Mouse (Mus musculus): Measurements from ENCODE around the gene Pyurf.
A peak's percentile ranks its signal among the peaks of the same experiment; 100 is the strongest.

Pyurf gene

DNA sequence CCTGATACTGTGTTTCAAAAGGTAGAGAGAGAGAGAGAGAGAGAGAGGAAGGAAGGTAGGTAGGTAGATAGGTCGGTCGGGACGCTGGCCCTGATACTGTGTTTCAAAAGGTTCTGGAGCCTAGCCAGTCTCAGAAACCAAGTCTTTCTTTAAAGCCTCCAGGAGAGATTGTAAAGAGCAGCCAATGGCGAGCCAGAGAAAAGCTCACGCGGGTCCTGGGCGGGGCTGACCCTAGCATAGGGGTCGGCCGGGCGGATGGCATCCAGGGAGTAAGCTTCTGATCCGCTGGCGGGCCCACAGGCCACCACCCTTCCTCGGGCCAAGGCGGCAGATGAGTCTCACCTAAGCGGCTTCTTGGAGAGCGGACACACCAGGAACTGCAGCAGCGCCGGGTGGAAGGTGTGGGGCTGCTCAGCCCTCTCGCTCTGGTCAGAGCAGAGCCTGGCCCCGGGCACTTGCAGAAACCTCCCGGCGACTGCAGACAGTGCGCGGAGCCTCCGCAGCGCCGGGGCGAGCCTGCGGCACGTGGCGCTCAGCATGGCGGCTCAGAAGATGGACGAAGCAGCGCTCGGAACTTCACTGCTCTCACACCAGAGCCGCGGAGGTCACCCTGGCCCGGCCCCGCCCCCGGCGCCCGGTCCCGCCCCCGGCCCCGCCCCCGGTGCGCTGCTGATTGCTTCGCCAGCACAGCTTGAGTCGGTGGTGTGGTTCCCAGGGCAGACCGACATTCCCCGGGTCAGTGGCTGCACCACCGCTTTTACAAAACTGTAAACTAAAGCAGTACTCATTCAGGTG is at the start of gene Pyurf:
TSS of gene Pyurf (minus strand) at position 612 of the 795 bp plus-strand sequence.
- peak; percentile 86 for DNase-seq (ENCODE audit: low spot score)

DNA sequence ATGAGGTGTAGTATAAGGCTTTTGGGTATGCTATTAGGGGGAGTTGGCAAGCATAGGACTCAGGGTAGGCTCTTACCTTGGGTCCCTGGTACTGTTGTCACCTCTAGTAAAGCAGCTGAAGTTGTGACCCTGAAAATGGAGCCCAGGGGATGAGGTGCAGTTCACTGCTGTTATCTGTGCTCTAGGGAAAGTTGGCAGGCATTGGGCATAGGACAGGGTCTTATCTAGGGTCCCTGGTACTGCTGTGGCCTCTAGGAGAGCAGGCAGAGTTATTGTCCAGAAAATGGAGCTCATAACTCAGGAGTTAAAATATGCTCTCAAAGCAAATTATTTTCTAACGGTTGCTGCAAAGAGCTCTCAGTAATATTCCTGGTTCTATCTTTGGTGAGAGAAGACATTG is 29.5 kb upstream of the Pyurf start:
- no peak for DNase-seq (ENCODE audit: low spot score)

DNA sequence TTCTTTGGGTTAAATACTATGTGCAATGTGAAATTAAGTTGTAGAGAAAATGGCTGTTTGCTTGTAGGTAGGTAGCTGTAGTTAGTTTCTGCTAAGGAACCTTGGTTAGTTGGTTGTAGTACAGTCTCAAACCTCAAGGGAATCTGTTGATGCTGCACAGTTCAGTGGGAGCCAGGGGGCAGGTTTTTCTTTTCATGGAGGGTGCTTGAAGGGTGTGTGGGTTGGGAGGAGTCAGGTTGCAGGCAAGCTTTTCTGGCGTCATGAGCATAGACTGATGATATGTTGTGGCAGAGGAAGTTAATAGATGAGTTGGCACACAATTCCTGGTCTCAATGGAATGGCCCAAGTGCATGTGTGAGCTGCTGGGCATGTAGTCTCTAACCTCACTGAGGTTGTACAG is 19.8 kb upstream of the Pyurf start:
- DNase-seq (ENCODE audit: low spot score), result no peak

DNA sequence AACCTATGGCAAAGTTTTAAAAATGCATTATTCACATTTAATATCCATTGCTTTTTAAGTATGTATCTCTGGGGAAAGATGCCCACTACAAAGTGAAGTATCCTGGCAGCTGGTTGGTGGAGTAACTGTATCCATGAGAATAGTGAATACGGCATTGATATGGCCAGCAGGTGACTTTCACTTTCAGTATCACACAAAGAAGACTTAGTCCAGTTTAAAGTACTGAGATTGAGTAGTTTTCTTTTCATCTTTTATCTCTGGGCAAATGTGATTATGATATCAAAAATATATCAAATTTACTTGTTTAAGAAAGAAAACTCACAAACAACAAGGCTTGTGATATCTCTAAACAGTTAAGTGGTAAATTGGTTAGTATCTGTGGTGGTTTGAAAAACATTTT is 14.8 kb upstream of the Pyurf start:
- no peak for DNase-seq (ENCODE audit: low spot score)

DNA sequence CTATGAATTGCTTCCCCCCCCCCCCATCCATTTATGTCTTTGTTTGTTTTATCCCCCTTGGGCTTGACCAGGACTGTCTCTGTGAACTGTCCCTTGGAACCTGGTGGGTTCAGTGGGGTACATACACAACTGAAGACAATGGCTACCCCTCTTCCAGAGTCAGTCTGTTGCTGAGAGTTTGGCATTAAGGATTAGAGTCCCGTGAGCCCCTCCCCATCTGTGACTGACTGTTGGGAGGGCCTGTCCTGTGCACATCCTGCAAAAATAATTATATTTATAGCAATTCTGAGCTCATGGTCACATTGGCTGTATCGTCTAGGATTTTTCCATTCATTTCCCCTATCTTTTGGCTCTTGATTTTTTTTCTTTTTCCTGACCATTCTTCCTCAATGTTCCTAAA is 11.8 kb upstream of the Pyurf start:
- no peak for DNase-seq (ENCODE audit: low spot score)

DNA sequence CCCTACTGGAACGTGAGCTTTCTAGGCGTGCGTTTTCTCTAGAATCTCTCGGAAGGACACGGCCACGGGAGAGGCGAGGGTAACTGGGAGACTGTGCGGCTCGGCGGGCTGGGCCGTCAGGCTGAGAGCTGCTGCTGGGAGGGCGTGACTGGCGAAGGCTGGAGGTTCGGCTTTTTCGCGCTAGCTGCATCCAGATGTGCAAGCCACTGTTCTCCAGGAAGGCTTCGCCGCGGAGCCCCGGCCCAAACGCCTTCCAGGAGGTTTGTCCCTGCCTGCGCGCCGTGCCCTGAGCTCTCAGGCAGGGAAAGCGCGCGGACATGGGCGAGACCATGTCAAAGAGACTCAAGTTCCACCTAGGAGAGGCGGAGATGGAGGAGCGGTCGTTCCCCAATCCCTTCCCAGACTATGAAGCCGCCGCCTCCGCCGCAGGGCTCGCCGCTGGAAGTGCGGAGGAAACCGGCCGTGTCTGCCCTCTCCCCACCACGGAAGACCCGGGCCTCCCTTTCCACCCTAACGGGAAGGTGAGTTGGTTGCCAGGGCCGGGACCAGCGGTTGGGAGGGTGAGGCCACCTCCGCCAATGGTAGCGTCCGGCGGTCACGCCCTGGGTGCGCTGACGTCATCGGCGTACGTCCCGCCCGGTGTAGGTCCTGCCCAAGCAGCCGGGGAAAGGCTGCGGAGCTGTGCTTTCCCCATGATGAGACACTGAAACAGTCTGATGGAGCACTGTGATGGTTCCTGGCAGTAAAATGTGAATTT is 11.0 kb upstream of the Pyurf start:
- DNase-seq (ENCODE audit: low spot score), result peak; percentile 95

DNA sequence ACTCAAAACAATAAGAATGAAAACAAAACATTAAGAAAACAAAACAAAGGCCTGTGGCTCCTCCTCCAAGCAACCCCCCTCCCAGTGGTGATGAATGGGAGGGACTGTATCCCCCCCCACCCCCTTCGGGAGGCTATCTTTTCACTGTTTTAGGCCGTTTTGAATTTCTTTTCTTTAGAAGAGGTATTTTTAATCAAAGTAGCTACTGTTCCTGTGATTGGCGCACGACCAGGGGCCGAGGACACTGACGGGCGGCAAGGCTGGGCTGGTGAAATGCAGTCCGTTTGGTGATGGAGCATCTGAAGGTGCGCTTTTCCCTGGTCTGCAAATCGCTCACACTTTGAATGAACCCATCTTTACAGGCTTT is 10.5 kb upstream of the Pyurf start, which contains the start of gene Lancl2:
TSS of gene Lancl2 (plus strand) at position 165 of the 367 bp plus-strand sequence.
- DNase-seq (ENCODE audit: low spot score), result peak; percentile 50

DNA sequence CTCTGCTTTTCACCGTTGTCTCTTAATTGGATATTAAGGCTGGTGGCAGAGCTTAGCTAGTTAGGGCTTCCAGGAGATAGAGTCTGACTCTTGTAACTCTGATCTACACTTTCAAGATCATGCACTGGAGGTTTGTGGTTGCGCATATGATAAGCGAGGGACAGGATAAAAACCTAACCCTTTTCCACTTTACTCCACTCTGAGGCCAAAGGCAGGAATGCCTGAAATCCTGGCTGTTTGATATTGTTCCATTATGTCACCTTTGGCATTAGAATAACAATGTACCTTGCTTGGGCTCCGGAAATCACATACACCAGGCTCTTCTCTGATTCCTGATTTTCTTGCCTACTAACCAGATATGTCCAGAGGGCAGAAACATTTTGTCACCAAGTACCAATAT is 9.8 kb upstream of the Pyurf start:
- no peak for DNase-seq (ENCODE audit: low spot score)

DNA sequence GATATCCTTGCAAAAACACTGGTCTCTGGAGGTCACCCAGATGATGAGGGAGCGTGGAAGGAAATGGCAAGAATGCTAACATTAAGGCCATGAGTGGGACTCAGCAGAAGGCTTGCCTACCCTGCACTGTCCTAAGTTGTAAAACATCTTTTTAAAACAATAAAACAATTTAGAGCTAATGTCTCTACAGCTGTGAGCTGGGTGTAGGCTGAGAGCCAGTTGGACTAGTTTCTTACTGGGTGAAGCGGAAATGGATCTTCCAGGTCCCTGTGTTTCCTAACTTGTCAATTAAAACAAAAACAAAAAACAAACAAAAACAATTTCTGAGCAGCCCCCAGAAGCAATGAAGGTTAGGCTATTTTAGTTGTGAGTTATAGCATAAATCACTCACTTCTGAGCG is 1.2 kb upstream of the Pyurf start:
- DNase-seq (ENCODE audit: low spot score), result no peak

DNA sequence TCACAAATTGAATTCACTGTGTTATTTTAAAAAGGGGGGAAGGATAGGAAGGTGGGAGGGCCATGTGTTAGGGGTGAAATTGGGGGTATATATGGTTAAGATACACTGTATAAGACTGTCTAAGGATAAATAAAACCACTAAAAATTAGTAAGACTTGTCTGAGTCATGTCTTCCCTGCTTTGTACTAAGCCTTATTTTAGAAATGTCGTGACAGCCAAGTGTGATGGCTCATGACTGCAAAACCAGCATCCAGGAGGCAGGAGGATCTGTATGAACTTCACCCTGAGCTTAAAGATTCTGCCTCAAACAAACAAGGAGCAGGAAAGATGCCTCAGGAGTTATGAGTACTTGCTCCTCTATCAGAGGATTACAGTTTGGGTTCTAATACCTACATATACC is 7.7 kb downstream of the Pyurf start:
- DNase-seq (ENCODE audit: low spot score), result no peak

DNA sequence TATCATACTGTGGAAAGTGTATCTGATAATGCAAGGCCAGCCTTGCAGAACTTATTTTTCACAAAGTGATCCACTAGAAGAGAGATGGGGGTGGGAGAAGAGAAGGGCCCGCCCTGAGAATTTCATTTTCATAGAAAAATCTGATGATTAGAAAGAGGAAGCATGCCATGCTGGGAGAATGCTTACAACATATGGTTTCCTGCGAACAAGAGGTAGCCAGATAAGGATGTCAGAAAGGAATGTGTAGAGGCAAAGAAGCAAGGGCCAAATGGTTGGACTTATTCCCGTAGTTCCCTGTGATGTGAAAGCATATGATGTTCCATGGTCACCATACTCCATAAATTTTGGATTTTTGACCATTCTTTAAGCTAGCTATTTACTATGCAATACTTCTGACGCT is 30.6 kb downstream of the Pyurf start:
- DNase-seq (ENCODE audit: low spot score), result no peak

DNA sequence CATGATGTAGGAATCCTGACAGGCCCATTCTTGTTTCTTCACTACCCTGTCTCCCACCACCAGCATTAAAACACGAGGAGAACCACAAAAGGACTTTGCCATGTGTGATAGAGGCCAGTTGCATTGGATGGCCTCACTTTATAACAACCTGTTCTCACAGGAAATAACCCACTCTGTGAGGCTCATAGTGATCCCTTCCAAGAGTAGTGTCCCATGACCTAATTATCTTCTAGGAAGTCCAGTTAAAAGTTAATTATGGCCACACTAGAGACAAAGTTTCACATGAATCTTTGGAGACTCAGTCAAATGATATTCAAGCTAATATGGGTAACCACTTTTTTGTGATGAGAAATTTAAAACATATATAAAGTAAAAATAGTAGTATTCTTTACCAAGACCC is 44.6 kb downstream of the Pyurf start:
- DNase-seq (ENCODE audit: low spot score), result no peak

DNA sequence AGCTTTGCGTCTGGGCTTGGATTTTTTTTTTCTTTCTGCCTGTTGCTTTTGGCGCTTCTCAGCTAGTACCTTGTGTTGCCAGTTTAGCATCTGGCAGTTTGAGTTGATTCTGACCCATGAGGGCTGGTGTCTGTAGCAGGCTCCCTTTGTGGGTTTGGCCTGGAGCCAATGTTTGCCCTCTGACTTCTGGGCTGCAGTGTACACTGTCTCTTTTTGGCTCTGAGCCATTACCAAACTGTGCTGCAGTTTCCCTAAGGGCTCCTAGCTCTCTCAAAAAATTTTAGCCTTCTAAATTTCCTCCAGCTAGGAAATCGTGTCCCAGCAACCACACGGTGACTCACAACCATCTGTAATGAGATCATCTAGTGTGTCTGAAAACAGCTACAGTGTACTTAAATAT is 50.1 kb downstream of the Pyurf start:
- peak; percentile 60 for DNase-seq (ENCODE audit: low spot score)

DNA sequence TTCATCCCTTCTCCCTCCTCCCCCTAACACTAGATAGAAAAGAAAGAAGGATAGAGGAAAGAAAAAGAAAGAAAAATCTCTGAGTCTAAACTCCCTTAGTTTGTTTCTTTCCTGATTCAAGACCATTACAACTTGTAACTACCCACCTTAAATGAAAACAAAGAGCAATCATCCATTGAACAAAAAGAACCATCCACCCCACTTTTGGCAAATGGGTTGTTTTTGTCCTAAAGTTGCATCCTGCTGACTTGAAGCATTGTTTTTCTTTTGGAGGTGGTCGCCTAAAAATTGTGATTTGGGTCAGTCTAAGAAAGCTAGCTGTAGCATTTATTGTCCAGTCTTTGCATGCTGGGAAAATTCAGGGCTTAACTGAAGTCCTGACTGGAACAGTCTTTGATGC is 52.3 kb downstream of the Pyurf start:
- DNase-seq (ENCODE audit: low spot score), result no peak
